Mouse (Mus musculus) mature B cell (primary cell): ENCODE measurements around the gene Flt3.

Experiments
- in situ Hi-C: fragments of 300-500 bp; cut with MboI; formaldehyde crosslinking; loops from 2 replicates; pipeline ENCODE4 v1.14.3; 2019

Flt3 gene

DNA sequence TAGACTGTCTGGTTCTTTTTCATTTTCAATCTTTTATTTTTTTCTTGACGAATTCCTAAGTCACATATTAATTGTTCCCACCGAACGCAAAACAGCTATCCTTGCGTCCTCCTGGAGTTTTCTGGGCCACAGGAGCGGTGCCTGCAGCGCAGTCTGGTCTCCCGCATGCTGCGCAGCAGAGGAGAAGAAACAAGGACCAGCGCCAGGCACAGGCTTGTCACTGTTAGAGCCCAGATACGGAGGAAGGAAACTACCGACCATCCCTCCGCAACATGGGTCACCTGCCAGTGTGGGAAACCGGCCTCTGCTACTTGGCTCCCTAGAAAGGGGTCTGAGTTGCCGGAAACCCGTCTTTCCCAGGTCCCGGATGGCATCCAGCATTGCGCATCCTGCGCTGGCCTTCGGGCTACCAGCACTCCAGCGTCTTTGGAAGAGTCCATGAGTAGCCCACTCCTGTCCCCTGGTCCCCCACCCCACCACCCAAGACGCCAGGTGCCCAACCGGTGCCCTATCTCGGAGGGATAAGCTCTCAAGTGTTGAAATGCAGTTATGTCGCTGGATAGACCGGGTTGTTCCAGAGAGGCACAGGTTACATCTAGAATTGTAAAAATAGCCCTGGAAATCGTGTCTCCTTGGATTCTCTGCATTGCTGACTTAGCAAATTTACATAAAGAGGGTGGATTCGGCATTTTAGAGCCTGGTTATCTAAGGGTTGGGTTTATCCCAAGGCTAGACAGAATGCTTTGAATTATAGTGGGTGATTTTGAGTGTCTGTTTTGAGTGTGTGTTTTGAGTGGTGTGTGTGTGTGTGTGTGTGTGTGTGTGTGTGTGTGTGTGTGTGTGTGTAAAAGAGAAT is 87.2 kb downstream of the Flt3 start:
- in situ Hi-C loops = no loop called here

DNA sequence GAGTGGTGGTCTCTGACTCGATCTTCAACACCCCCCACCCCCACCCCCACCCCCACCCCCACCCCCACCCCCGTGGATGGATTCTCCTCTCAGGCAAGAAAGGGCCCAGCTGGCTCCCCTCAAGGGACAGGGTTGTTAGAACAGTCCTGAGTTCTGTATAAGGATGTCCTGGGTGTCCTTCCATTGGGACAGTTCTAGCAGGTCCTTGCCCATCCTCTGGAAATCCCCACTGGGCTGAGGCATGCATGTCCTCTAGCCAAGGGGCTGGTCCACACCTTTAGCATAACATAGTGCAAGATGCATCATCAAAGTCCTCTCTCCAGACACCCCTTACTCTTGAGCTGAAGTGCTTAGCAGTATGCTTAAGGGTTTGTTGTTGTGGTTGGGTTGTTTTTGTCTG is 90.5 kb downstream of the Flt3 start:
- in situ Hi-C loops = no loop called here

DNA sequence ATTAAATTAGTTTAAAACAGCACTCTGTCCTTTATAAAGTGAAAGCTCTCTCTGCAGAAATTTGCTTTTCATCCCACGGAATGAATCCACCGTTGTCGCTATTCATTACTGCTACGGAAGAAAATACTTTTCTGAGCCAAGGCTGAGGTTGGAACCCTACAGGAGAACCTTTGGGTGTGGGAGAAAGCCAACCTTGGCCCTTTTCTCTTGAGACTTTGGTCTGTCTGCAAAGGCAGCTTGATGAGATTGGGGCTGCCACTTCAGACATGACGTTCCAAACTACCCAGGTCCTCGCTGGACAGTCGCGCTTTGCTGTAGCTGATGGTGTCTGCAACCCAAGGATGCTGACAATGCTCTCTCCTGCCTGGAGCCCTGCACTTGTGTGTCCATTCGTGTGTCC is 91.8 kb downstream of the Flt3 start:
- in situ Hi-C loops = no loop called here

DNA sequence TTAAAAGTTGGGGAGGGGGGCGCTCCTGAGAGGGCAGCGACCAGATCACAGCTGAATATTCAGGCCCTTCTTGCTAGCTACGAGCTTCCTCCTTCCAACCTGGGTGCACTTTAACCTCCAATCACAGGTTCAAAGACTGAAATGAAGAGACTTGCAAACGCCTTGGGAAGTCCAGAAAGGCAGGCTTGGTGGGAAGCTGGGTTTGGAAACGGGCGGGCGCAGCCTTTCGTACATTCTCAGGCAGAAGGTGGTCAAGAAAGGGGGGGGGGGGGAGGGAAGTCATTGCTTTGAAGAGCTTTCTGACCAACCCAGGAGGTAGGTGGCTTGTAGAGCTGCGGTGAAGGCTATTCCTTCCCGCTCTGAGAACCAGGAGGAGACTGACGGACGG is 92.9 kb downstream of the Flt3 start:
- in situ Hi-C loops = no loop called here

DNA sequence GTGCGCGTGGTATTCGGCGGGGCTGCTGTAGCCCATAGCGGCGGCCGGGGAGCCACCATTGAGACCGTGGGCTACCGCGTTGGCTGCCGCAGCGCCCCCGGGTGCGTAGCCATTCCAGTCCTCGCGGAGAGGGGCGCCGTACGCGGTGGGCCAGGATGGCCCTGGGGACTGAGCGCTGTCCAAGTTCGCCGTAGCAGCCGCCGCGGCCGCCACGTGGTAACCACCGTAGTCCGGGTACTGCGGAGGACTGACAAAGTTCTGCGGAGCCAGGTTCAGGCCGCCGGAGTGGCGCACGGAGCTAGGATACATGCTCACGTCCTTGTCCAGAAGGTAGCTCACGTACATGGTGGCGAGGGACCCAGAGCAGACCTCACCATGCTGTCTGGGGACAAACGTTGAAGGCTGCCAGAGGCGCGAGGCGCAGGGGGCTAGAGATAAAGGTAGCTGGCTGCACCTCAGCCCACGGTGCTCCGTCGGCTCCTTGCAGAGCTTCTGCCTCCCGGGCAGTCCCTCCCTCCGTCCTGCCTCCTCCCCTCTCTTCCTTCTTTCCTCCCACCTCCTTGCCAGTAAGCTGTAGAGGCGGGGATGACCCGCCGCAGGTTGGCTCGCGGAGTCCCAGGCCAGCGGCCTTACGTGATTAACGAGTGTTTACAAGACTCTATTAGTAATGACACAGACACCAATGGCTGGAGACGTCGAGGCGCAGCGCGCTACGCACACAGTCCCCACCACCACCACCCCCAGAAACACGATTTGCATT is 93.5 kb downstream of the Flt3 start, which contains the start of gene Cdx2:
Cdx2 (minus strand) TSS at position 633 of the 760 bp plus-strand sequence.
- in situ Hi-C loops = no loop called here

DNA sequence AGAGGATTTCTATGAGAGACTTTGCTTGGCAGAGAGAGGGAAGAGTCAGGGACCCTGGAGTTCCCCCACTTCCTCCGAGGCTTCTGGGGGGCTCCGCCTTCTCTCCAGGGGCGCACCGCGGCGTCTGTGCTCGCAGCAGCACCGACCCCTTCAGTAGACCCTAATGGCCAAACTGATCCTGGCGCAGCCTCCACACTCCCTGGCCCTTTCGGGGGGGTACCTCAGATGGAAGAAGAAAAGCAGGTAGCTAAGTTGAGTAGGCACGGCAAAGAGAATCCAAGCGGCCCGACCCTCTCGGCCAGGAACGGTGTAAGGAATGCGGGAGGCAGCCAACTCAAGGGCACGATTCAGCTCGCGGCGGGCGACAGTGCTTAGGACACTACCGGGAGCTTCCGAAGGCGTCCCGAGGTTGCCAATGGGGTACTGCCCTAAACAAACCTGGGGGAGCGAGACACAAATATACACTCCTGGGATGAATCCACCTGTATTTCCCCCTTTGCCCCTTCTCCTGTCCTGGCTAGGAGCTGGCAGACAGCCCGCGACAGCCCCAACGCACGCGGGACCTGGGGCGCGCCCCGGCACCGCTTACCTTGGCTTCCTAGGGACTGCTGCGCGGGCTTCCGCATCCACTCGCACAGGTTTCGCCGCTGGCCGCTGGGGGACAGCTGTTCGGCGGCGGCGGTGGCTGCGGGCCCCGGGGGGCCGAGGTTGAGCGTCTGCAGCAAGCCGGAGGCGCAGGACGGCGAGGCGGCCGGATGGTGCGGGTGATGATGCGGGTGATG is 94.2 kb downstream of the Flt3 start:
- in situ Hi-C loops = no loop called here

DNA sequence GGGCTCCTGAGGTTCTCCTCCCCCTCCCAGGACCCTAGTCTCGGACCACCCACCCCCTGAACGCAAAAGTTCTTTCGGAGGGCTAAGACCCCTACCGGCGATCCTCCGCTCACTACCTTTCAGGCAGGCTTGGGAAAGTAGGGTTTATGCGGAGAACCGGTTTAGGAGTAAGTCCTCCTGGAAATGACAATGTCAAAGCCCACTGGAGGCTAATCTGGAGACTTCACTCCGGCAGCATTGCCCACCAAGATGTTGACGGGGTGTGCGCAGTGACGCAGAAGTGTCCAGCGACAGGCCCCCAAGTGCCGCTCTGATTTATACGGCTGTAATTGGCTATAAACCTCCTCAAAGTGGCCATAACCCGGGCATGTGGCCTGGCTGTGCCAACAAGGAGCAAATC is 95.1 kb downstream of the Flt3 start:
- in situ Hi-C loops = no loop called here

DNA sequence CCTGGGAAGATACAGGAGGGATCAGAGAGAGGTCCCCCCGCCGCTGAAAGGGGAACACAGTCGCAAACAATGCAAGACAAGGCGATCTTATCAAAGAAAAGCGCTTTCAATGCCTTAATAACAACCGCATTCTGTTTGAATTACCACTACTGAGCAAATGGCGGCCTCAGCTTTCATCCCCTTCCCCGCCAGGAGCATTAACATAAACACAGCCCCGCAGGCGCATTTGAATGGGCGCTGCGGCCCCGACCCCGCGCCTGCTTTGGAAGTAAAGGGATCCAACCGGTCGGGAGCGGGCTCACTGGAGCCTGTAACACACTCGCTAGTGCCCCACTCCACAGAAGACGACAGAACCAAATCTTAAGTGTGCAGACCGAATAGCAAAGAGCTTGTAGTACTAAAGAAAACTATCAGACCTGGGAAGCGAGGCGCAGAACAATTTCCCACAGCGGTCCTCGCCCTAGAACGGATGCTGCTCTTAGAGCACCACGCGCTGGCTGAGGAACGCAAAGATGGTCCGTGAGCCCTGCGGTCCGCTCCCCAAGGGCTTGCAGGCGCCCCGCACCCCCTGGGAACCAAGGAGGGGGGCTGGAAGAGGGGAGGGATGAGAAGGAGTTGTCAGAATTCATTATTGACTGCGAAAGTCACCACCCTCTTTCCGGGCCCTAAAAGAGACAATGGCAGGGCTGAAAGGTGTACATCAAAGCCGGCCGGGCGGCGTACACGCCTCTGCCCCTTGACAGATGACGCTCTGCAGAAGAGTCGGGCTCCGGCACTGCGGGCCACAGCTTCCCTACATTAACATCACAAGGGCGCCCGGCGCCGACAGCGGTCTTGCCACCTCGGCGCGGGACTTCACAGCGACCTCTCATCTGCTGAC is 95.8 kb downstream of the Flt3 start:
- in situ Hi-C loops = loop anchor here (5.0 kb wide), 1 partner anchor 612 kb away; no protein-coding TSS in a partner anchor

DNA sequence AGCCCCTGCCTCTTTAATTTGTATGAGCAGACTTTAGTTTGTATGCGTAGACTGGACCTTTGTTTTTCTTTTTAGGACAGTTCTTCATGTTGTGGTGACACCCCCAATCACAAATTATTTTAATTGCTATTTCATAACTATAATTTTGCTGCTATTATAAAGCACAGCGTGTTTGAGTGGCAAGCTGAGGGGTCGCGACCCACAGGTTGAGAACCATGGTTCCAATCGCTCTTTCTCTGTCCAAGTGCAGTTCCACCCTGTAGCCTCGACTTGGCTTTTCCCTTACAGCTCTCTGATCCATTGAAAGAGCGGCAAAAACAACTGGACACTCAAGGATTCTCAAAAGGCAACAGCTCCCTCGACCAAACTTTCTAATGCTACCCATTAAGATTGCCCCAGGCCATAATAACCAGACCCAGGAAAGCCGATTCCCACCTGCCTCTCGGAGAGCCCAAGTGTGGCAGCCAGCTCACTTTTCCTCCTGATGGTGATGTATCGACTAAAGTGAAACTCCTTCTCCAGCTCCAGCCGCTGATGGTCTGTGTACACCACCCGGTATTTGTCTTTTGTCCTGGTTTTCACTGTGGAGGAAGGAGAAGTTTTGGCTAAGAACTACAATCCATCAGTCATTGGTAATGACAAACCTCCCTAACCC is 97.4 kb downstream of the Flt3 start:
- in situ Hi-C loops = loop anchor here (5.0 kb wide), 1 partner anchor 611 kb away; no protein-coding TSS in a partner anchor

DNA sequence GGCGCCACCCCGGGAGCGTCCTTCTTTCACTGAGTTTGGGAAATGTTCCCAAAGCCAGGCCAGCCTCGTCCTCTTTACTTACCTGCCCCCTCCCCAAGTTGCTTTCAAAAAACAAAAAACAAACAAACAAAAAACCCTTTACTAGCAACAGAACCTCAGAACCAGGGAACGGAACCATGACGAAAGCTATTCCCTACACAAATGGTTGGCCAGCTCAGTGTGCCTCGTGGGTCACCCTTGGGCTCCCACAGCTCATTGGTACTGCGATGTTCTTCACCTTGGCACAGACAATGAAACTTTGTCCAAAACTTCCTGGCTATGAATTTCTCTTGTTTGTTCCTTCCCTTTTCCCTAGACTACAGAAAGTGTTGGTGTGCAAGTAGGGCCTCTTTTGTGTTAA is 98.1 kb downstream of the Flt3 start:
- in situ Hi-C loops = loop anchor here (5.0 kb wide), 1 partner anchor 610 kb away; no protein-coding TSS in a partner anchor

DNA sequence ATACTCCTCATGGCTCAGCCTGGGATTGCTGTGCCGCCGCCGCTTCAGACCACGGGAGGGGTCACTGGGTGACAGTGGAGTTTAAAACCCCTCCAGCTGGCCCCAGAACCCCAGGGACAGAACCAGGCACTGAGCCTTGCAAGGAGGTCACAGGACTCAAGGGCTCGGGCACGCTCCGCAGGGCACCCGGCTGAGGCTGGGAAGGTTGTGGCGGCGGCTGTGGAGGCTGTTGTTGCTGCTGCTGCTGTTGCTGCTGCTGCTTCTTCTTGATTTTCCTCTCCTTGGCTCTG is 98.6 kb downstream of the Flt3 start:
- in situ Hi-C loops = loop anchor here (5.0 kb wide), 1 partner anchor 609 kb away; no protein-coding TSS in a partner anchor

DNA sequence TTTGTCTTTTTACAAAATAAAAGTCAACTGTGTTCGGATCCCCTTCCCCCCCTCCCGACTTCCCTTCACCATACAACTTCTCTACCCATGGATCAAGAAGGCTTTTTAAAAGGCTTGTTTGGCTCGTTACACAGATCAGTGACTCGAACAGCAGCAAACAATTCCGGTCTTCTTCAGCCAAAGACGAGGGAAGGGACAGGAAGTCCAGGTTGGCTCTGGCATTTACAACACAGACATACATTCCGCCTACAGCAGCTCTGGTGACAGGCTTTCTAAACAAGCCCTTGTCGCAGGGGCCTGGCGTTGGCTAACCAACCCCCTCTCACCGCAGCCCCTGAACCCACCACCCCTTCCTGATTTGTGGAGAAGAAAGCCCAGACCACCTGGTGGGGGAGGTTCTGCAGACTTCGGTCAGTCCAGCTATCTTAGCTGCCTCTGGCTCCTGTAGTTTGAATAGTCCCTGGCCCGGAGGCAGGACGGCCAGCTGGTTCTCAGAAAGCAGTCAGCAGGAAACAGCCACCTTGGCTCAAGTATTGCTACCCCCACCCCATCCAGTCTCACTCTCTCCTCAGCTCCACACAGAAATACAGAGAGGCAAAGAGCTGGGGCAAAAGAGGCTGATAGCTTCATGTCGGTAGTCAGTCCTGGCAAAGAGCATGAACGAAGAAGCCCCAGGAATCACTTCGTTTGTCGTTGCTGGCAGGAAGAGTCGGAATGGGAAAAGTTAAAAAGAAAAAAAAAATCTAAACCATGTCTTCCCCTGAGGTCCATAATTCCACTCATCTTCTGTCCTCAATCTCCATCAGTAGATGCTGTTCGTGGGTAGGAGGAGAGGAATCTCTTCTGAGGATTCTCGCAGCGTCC is 99.1 kb downstream of the Flt3 start:
- in situ Hi-C loops = loop anchor here (5.0 kb wide), 1 partner anchor 609 kb away; no protein-coding TSS in a partner anchor

DNA sequence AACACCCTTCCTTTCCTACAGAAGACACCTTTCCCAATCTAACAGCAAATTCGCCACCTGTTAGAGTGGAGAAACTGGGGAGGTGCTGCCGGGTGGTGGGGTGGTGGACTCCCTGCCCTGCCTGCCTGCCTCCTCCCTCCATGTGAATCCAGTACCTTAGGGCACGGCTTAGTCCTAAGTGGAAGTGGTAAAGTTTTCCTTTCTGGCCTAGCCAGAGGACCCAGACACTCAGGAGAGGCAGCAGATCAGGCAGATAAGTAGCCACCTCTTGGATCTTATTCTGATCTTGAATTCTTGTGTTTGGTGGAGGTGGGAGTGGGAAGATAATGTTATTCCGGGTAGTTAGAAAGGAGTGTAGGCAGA is 100.3 kb downstream of the Flt3 start:
- in situ Hi-C loops = loop anchor here (5.0 kb wide), 1 partner anchor 608 kb away; no protein-coding TSS in a partner anchor

DNA sequence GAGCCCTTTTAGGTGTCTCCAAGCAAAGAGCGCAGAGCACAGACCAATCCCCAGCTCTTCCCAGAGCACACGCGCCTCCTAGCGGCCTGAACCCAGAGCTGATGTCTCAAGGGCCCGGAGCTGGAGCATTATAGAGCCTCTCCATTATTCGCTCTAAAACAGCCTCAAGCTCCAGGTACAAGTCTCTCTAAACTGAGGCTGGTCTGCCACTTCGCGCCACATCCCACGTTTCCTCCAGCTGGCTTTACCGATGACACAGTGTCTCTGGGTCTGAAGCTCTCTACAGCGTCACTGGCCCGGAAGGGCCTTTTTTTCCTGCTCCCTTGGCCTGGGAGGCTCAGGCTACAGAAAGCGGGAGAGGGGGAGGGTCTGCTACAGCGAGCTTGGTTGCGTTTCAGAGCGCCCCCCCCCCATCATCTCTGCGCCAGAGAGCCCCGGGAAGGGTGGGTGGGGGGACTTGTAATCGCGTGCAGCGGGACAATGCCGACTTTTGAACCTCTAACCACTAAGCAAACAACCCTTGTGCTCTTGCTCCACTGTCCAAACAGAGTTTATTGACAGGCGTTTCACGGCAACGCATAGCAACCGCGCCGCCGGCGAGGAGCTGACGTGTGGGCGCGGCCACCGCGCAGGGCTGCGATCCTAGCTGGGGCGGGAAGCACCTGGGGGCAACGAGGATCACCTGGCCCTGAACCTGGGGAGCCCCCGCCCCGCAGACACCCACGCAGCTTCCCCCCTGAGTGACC is 100.9 kb downstream of the Flt3 start:
- in situ Hi-C loops = no loop called here

DNA sequence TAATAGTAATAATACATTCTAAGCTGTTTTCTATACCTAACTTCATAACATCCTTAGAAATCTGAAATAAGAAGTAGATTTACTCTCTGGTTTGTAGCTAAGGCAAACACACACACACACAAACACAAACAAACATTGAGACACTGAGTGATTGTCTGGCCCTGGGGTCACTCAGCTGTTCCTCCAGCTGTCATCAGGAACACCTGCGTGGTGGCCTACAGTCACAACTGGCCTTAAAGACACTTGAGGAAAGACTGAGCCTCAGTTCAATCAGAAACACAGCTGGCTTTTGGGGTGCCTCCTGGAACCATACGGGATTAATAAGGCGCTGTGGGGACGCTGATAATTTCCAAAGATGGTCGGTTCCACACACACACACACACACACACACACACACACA is 103.0 kb downstream of the Flt3 start:
- in situ Hi-C loops = no loop called here

DNA sequence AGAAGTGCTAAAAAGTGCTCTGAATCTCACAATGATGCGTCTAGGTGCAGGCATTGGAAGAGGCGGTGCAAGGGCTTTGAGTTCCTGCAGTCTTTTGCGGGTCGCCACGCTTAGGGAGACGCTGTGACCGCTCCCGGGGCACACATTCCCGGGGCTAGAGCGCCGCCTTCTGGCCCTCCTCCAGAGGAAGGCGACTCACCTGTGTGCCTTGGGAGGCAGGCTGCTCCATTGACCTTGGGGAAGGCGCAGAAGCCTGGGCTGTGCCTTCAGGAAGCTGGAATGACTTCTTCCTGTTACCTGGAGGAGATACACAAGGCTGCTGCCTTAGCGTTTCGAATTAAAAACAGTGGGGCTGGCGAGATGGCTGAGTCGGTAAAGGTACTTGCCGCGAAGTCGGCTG is 106.2 kb downstream of the Flt3 start:
- in situ Hi-C loops = no loop called here

DNA sequence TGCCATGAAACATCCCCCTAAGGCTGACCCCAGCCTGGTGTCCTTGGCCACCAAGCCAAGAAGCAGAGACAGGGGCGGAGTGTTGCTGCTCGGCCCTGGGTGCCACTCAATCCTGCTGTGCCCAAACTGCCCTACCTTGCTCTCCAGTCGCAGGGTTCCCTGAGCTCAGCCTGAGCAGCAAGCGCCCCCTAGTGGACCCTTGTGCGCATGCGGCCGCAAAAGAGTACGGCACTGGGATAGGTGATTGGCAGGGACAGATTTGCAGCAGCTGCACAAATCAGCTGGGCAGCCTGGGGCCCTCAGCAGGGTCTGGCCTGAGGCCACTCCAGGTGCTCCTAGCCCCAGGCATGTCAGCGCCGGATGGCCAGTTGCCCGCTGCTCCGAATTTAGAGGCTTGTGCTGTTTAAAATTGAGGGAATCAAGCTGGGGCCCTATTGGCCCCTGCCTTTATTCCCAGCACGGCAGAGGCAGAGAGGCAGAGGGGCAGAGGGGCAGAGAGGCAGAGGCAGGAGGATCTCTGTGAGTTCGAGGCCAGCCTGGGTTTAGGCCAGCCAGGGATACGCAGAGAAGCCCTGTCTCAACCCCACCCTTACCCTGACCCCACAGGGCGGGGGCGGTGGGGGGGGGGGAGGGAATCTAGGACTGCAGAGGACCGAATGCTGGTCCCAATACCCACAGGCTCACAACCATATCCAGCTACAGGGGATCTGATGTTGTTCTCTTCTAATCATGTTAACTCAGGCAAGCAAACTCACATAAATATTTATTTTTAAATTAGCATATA is 107.0 kb downstream of the Flt3 start:
- in situ Hi-C loops = no loop called here

DNA sequence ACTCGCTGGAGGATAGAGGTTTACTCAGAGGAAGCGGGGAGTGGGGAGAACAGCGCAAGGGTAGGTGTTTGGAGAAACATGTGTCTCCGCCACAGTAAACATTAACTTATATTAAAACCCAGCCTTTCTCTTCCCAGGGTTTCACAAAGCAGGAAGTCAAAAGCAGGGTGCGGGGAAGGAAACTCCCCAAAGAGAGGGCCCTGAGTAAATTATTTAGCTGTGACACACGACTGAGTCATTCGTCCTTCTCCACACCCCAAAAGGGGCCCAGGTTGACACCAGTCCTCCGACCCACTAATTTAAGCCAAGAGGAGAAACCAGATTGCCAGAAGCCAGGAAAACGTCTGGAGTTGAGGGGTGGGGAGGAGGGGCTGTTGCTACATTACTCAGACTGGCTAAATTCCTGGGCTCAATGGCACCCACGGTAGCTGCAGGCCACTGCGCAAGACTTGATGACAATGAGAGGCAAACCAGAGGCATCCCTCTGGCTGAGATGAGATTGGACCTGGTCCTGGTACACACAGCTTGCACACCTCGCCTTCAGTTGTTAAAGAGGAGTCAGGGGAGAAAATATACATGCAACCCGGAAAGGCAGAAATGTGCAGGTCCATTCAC is 107.7 kb downstream of the Flt3 start:
- in situ Hi-C loops = no loop called here
